Mouse (Mus musculus): ENCODE measurements around the gene Acmsd. TPM values are rescaled to one million over a fixed set of nuclear protein-coding genes. Genes with fewer than 3 reads are reported as not detected.
A peak's percentile ranks its signal among the peaks of the same experiment; 100 is the strongest.

Gene Acmsd
- polyA plus RNA-seq, 1 experiment: not detected

GRCm38 (mm10) chr1:127773198-127773802, 44.1 kb downstream of the Acmsd start:
- peak overlapping the region; percentile 95 for H3K4me3 ChIP-seq (ENCODE audit: insufficient read depth, low read depth, low read length)
- H3K4me1 ChIP-seq (ENCODE audit: control insufficient read depth, insufficient read depth, low read length): 0 out of 2 replicates have a peak, but pooled peaks cover 2% of the 10 kb centered on the region
- peak overlapping the region; percentile 85 for H3K27ac ChIP-seq (ENCODE audit: insufficient read depth, low read depth, low read length)
- TF ChIP-seq POLR2A (IDR thresholded peaks at IDR 0.05; ENCODE audit: insufficient read depth, low read depth, low read length) (no peak), CTCF (IDR thresholded peaks at IDR 0.05; ENCODE audit: insufficient read depth, low read depth, low read length) (no peak)
- under 1% methylated on average over 14 of the region's 14 CpGs for WGBS

- Histone ChIP-seq H3K4me3 (ENCODE audit: insufficient read depth, low read depth, low read length) (peak within 1 kb of the TSS; percentile 95), H3K27ac (ENCODE audit: insufficient read depth, low read depth, low read length) (peak within 1 kb of the TSS; percentile 97), H3K4me1 (ENCODE audit: control insufficient read depth, insufficient read depth, low read length) (0 out of 2 replicates have a peak, but pooled peaks cover 2% of the 10 kb centered on the region)
- WGBS: under 1% methylated on average over 63 of the region's 63 CpGs
- TF ChIP-seq CTCF (IDR thresholded peaks at IDR 0.05; ENCODE audit: insufficient read depth, low read depth, low read length) (no peak), POLR2A (IDR thresholded peaks at IDR 0.05; ENCODE audit: insufficient read depth, low read depth, low read length) (peak; percentile 56)
Measured at GRCm38 (mm10) chr1:127773803-127774500, 44.7 kb downstream of the Acmsd start, which contains the start of gene Ccnt2. TSS of gene Ccnt2 (plus strand) at chr1:127774164.

- Histone ChIP-seq H3K4me1 (ENCODE audit: control insufficient read depth, insufficient read depth, low read length) (0 out of 2 replicates have a peak, but pooled peaks cover 2% of the 10 kb centered on the region), H3K27ac (ENCODE audit: insufficient read depth, low read depth, low read length) (peak overlapping the region; percentile 97), H3K4me3 (ENCODE audit: insufficient read depth, low read depth, low read length) (peak overlapping the region; percentile 95)
- under 1% methylated on average over 31 of the region's 31 CpGs for WGBS
- TF ChIP-seq CTCF (IDR thresholded peaks at IDR 0.05; ENCODE audit: insufficient read depth, low read depth, low read length): no peak
- TF ChIP-seq POLR2A (IDR thresholded peaks at IDR 0.05; ENCODE audit: insufficient read depth, low read depth, low read length): no peak
Measured at GRCm38 (mm10) chr1:127774501-127774880, 45.3 kb downstream of the Acmsd start.

GRCm38 (mm10) chr1:127775206-127775720, 46.0 kb downstream of the Acmsd start:
- 0 out of 2 replicates have a peak, but pooled peaks cover 4% of the 10 kb centered on the region for H3K4me1 ChIP-seq (ENCODE audit: control insufficient read depth, insufficient read depth, low read length)
- 6% methylated on average over 10 of the region's 10 CpGs for WGBS
- H3K4me3 ChIP-seq (ENCODE audit: insufficient read depth, low read depth, low read length): no peak overlapping the region
- H3K27ac ChIP-seq (ENCODE audit: insufficient read depth, low read depth, low read length): no peak overlapping the region
- no peak for TF ChIP-seq POLR2A (IDR thresholded peaks at IDR 0.05; ENCODE audit: insufficient read depth, low read depth, low read length)
- TF ChIP-seq CTCF (IDR thresholded peaks at IDR 0.05; ENCODE audit: insufficient read depth, low read depth, low read length): no peak

- no peak overlapping the region for H3K27ac ChIP-seq (ENCODE audit: insufficient read depth, low read depth, low read length)
- H3K4me1 ChIP-seq (ENCODE audit: control insufficient read depth, insufficient read depth, low read length): peaks cover 6% of the 10 kb centered on the region; the same call in 1 of the 2 replicates
- TF ChIP-seq CTCF (IDR thresholded peaks at IDR 0.05; ENCODE audit: insufficient read depth, low read depth, low read length) (no peak), POLR2A (IDR thresholded peaks at IDR 0.05; ENCODE audit: insufficient read depth, low read depth, low read length) (no peak)
- WGBS: 24% methylated on average over 6 of the region's 6 CpGs
- H3K4me3 ChIP-seq (ENCODE audit: insufficient read depth, low read depth, low read length): no peak overlapping the region
Measured at GRCm38 (mm10) chr1:127776246-127776645, 47.0 kb downstream of the Acmsd start.

GRCm38 (mm10) chr1:127778611-127779010, 49.4 kb downstream of the Acmsd start:
- WGBS: 87% methylated on average over 3 of the region's 3 CpGs
- TF ChIP-seq POLR2A (IDR thresholded peaks at IDR 0.05; ENCODE audit: insufficient read depth, low read depth, low read length) (no peak), CTCF (IDR thresholded peaks at IDR 0.05; ENCODE audit: insufficient read depth, low read depth, low read length) (no peak)
- Histone ChIP-seq H3K27ac (ENCODE audit: insufficient read depth, low read depth, low read length) (no peak overlapping the region), H3K4me3 (ENCODE audit: insufficient read depth, low read depth, low read length) (no peak overlapping the region), H3K4me1 (ENCODE audit: control insufficient read depth, insufficient read depth, low read length) (peaks cover 6% of the 10 kb centered on the region; the same call in 1 of the 2 replicates)

- TF ChIP-seq CTCF (IDR thresholded peaks at IDR 0.05; ENCODE audit: insufficient read depth, low read depth, low read length): no peak
- no peak for TF ChIP-seq POLR2A (IDR thresholded peaks at IDR 0.05; ENCODE audit: insufficient read depth, low read depth, low read length)
- no peak overlapping the region for H3K27ac ChIP-seq (ENCODE audit: insufficient read depth, low read depth, low read length)
- WGBS: 6% methylated on average over 3 of the region's 3 CpGs
- H3K4me3 ChIP-seq (ENCODE audit: insufficient read depth, low read depth, low read length): no peak overlapping the region
- H3K4me1 ChIP-seq (ENCODE audit: control insufficient read depth, insufficient read depth, low read length): peaks cover 9% of the 10 kb centered on the region
Measured at GRCm38 (mm10) chr1:127780142-127780541, 50.9 kb downstream of the Acmsd start.

- H3K4me1 ChIP-seq (ENCODE audit: control insufficient read depth, insufficient read depth, low read length): peaks cover 9% of the 10 kb centered on the region
- TF ChIP-seq CTCF (IDR thresholded peaks at IDR 0.05; ENCODE audit: insufficient read depth, low read depth, low read length) (no peak), POLR2A (IDR thresholded peaks at IDR 0.05; ENCODE audit: insufficient read depth, low read depth, low read length) (no peak)
- H3K4me3 ChIP-seq (ENCODE audit: insufficient read depth, low read depth, low read length): no peak overlapping the region
- 50% methylated on average over 2 of the region's 2 CpGs for WGBS
- no peak overlapping the region for H3K27ac ChIP-seq (ENCODE audit: insufficient read depth, low read depth, low read length)
Measured at GRCm38 (mm10) chr1:127780849-127781248, 51.6 kb downstream of the Acmsd start.

- H3K4me1 ChIP-seq (ENCODE audit: control insufficient read depth, insufficient read depth, low read length): peaks cover 11% of the 10 kb centered on the region
- TF ChIP-seq CTCF (IDR thresholded peaks at IDR 0.05; ENCODE audit: insufficient read depth, low read depth, low read length) (no peak), POLR2A (IDR thresholded peaks at IDR 0.05; ENCODE audit: insufficient read depth, low read depth, low read length) (no peak)
- H3K4me3 ChIP-seq (ENCODE audit: insufficient read depth, low read depth, low read length): no peak overlapping the region
- H3K27ac ChIP-seq (ENCODE audit: insufficient read depth, low read depth, low read length): peak overlapping the region; percentile 25; the same call in 1 of the 2 replicates
Measured at GRCm38 (mm10) chr1:127783862-127784261, 54.6 kb downstream of the Acmsd start.
